Mouse (Mus musculus): ENCODE measurements around the gene Dnajb2.

Gene Dnajb2

DNA sequence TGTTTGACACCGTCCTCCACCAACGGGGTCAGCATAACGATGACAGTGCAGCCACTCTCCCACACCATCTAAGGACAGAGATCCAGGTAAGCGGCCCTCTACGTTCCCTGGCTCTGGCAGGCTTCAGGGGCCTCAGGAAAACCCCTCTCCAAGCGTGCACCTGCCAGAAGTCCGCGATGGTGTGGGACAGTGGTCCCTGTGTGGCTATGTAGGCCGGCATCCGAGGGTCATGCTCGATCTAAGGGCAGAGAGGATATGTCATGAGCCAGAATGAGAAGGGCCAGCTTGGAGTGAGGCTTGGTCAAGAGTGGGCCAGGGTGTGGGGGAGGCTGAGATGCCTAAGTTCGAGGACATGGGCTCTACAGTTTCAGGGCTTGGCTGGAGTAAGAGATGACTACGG is 16.1 kb downstream of the Dnajb2 start:
- DNase-seq: no peak

DNA sequence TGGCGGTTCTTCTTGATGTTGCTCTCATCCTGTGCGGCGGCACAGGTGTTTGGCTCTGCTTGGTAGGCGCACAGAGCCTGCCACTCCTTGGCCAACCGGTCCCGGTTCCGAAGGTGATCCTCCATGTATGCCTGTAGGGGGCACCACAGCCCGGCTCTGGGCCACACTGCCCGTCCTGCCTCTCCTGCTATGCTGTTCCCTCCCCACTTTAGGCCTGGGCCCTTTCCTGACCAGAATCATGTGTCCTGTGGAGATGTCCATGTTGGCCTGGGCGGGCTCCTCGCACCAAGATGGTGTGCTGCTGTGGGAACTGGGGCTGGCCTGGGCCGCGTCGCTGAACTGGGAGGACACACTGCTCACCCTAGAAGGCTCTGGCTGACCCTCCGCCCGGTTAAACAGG is 16.8 kb downstream of the Dnajb2 start:
- DNase-seq: no peak

DNA sequence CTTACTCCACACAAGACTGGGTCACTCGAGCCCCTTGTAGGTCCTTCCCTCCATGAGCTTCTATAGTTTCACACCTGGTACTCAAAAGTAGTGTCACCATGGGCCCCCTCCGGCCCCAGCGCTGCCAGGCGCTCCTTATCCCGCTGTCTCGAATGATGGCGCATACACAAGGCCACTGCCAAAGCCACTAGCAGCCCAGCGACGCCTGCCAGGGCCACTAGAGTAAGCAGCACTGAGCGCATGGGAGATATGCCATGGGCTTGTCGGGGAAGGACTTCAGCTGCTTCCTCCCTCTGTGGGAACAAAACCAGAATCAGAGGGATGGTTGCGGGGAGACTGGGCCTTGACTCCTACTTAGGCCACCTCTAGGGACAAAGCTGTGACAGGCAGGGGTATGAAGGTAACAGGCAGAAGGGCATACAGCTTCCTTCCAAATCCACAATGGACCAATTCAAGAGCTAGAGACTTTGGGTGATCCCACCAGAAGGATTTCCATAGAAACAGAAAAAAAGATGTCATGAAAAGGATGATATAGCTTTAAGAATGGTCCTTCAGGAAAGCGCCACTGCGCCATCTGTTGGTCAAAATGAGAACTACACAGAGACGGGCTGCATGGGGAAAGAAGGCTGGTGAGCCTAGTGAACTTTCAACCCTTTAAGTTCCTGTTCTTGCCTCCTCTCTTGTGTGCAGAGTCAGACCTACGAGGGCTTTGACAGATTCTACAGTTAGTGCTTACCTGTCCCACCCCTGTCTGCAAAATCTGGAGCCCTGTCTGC is 17.8 kb downstream of the Dnajb2 start:
- peak; percentile 87 for DNase-seq

DNA sequence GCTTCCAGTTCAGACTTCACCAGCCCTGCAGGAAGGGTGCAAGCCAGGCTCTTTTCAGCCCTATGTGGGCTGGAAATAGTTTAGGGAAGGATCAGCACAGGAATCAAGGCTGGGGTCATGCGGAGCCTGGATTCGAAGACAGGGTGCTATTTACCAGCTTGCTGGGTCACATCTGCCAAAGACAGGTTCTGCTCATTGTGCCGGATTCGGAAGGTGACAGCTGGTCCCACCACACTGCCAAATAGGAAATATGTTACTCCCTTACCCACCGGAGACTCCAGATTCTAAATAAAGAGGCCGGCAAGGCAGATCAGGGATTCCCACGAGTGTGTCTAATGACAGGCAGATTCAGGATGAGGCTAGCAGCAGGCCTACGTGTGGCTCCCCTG is 18.4 kb downstream of the Dnajb2 start:
- no peak for DNase-seq

DNA sequence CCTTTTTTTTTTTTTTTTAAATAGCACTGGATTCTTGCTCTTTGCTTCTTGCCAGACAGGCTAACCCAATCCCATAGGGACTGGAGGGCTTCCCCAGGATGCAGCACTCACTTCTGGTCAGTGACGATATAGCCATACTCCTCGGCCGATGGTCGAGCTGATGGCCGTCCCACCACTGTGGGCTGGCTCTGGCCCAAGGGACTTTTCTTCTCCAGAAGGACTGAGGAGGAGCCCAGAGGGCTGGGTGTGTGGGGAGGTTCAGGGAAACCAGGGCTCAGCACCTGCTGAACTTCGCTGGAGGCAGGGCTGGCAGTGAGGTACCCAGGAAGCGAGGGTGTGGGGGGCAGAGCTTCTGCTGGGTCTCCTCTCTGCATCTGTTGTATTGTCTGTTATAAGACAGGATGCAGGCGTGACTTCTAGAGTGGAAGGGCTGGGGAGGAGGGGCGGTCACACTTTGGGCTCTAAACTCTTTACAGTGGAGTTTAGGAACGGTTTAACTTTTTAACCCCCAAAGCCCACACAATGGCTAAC is 19.4 kb downstream of the Dnajb2 start:
- no peak for DNase-seq

DNA sequence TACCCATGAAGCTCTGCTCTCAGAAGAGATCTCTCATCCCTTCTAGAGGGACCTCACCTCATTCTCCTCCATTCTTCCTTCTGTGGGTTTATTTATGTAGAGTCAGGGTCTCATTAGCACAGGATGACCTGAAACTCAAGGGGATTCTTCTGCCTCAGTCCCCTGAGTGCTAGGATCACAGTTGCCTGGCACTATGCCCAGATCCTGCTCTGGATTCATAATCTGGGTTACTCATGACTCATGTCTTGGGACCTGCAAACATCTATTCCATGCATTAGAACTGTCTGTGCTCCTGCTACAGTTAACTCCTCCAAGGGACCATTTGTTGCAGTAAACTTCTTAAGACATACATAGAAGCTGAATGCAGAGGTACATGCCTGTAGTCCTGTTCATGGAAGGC is 25.1 kb downstream of the Dnajb2 start:
- no peak for DNase-seq

DNA sequence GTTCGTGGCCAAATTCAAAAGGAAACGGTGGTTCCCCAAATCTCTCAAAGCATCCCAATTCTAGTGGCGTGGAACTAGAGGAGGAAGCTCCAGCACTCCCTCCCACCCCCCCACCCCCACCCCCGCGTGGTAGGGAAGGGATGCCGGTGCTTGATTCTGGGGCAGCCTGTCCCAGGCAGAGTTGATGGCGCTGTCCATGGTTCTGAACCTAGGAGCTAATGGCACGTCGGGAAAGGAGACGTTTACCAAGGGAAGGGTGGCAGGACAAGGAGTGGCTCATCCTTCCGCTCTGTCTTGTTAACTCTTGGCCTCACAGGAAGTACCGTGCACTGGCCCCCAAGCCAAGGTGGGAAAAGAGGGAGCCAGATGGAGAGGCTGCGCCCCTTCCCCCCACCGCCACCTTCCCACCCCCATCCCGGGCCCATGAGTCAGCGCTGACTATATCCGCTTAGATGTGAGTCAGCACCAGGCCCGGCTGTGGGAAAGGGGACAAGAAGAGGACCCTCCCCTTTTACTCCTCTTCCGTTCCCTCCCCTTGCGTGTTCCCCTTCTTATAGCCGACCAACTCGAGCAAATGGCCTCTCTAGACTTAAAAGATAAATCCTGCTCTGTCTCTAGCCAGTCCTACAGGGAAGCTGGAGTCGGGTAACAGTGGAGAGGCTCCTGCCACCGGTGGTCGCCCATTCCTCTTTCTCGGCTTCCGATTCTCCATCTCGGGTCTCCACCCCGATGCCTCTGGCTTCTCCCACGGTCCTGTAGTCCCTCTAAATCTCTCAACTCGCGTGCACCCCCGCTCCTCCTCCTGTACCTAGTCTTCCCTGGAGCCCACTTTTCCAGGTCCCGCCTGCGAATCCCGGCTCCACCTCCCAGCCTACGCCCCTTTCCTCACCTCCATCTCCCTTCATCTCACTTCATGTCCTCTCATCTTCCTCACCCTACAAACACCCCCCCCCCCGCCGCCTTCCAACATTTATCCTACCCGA is 27.1 kb downstream of the Dnajb2 start:
- DNase-seq: peak; percentile 42

DNA sequence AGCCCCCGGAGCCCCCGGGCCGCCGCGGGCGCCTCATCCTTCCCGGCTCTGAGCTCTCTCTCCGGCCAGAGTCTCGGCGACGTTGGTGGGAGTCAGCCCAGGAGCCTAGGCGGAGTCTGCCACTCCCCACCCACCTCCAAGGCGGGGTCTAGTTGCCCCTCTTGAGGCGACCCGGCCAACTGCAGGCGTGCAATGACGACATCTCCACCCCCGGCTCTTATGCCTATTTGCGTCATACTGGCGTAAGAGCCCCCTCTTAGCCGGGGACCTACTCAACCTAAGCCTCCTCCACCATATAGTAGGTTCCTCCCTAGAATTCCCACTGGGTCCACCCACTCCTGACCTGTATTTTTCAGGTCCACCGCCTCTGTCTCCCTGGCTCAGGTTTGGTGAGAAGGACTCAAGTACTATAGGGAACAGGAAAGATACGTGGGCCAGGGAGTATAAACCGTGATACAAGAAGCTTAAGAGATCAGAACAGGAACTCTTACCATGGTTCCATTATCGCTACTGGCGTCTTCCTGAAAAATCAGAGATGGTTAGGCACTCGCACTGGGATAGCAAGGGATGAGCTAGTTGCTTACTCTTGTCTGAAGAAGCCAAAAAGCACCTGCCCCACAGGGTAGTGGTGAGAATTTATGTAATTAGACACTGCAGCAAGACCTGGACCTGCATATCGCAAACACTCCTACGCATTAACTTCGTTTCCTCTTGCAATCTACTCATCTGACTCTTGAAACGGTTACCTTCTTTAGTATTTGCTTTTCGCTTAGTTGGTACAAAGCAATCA is 28.1 kb downstream of the Dnajb2 start, which contains the start of gene Ptprn:
Gene Ptprn, minus strand, starts transcription at position 412 of the 790 bp plus-strand sequence.
- DNase-seq: no peak

DNA sequence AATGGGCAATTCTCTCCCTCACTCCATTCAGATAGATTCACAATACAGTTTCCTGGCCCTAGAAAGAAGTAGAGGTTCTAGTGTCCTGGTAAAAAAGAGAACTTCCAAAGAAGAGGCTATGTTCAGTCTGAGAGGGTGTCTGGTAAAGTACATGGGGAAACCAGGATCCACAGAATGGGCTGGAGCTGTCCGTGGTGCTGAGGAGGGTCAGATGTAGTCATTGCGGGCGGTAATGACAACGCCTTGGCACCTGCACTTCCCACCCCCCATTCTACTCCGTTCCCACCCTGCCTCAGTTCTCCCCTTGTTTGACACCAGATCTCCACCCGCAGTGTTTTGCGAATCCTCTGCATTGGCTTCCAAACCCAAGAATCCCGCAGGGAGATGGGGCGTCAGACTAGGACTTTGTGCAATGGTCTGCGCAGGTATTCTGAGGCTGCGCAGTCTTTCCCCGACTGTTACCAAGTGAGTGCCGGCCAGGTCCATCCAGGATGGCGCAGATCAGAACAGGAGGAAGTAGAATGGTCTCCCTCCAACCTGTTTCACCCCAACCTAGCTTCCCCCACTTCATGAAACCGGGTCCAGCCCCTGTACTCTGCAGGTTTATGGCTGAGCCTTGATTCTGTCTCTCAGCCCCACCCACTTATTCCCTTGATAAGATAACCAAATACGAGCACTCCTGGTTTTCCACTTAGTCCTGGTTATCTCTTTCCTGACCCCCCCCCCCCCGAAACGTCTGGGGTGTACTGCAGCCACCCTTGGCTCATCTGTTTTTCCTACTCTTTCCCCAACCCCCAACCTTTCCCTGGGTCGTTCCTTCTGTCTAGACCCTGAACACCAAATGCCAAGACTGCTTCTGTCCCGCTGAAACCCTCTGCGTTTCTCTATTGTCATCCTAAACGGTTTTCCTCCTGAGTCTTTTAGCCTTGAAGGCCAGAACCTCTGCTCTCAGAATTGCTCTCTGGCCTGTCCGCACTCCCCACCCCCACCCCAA is 41.3 kb downstream of the Dnajb2 start:
- peak; percentile 36 for DNase-seq

DNA sequence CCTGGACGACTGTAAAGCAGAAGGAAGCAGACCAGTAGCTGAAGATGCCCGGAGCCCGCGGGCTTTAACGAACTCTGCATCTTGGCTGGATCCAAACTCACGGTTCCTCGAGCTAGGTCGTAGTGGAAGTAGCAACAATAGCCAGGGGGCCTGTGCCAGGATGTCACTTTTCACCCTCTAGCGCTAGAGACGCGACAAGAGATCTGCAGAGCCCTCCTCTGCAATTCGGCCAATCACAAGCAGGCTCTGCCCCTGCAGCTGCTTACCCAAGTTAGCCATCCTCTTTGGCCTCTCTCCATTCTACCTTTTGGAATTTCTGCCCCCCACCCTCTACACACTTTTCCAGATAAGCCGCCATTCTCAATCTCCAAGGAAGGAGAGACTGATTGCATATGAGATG is 42.0 kb downstream of the Dnajb2 start, which contains the start of gene Resp18:
Gene Resp18, minus strand, starts transcription at position 188 of the 400 bp plus-strand sequence.
- DNase-seq: no peak

DNA sequence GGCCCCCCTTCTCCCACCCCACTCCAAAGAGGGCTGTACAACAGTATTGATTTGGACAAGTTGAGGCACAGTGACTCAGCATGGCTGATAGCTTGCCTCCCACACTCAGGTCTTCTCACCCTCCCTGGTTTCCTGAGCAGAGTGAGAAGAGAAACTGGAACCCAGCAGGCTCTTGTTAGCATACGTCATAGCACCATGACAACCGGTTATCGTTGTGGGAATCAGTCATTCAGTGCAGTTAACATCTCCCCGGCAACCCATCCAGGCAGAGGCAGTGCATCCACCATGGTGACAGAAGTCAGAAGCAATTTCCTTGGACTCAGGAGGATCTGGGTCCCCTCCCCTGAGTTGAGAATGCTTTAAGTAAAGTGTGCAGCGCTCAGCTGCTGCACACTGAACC is 46.8 kb downstream of the Dnajb2 start:
- DNase-seq: no peak

DNA sequence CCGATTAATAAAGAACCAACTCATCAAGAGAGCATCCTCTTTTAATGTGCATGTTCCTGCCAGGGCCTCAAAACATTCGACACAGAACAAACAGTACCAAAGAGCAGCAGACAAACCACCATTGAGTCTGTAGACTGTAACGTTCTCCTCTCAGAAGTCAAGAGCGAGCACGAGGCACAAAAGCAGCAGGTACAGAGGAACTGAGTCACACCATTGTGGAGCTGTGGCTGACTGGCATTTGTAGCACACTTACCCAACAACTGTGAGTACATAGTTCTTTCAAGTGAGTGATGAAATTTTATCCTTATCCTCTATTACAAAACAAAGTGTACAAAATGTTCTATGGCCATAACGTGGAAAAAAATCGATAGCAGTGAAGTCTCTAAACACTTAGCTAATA is 48.7 kb downstream of the Dnajb2 start:
- no peak for DNase-seq

DNA sequence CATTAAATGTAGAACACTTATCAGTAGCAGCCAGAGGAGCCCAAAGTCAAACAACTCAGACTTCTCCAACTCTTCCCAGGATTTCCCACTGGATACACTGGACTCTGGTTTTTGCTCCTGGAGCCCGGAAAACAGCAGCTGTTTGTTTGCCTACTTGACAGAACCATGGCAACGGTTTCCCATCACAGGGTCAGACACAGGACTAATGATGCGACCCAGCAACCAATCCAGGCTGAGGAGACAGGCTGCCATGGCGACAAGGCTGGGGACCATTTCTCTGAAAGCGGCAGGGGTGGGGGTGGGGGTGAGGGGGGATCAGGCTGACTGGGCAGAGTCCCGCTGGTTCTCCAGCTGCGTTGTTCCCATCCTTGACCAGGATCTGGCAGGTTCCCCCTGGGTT is 53.2 kb downstream of the Dnajb2 start:
- DNase-seq: no peak

DNA sequence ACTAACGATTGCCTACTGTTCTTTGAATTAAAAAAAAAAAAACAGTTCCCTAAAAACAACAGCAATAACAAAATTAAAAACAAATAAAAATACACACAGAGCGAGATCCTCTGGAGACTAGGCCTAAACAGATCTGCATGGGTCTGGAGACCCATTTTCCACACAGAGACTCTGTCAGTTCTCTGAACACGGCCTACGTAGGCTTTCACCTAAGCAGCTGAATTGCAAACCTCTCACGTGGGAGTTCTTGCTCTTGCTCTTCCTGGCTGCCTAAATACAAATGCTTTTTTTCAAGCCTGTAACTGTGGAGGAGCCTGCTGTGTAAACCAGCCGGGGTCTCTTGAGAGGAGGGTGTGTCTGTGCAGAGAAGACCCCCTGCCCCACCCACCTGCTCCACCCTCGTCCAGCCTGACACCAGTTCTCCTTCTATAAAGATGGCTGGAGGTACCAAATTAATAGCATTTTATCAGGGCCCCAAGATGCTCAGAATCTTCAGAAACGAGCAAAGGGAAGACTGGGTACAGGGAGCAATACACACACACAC is 53.8 kb downstream of the Dnajb2 start:
- DNase-seq: no peak

DNA sequence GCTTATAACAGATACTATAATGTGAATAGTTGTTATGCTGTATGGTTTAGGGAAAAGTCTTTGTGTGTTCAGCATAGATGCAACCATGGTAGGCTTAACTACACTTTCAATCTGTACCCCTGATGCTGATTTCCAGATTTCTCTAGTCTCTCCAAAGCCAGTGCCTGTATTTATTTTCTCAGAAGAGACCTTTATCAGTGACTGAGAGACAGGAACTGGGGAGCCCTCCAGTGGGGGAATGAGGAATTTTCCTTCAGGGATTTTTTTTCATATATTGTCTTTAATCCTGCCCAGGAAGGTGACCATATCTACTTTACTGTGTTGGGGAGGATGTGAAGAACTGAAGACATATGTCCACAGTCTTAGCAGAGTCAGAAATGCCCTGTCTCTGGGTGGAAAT is 54.4 kb downstream of the Dnajb2 start:
- peak; percentile 56 for DNase-seq

DNA sequence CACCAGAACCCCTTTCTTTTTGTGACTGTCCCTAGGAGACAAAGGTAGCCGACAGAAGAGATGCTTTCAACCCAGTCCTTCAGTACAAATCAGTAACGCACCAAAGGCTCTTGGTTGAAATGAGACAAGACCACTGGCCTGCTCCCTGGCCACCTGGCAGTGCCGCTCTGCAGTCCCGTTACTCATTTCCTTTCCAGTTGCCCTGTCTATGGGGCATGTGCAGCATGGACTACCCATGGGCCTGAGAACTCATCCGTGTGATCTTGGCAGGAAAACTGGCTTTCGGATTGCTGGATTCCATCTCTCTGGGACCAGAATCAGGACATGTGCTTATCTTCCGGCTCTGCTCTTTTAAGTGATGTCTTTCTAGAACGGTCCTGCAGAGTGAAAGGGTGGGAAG is 55.1 kb downstream of the Dnajb2 start:
- DNase-seq: no peak

DNA sequence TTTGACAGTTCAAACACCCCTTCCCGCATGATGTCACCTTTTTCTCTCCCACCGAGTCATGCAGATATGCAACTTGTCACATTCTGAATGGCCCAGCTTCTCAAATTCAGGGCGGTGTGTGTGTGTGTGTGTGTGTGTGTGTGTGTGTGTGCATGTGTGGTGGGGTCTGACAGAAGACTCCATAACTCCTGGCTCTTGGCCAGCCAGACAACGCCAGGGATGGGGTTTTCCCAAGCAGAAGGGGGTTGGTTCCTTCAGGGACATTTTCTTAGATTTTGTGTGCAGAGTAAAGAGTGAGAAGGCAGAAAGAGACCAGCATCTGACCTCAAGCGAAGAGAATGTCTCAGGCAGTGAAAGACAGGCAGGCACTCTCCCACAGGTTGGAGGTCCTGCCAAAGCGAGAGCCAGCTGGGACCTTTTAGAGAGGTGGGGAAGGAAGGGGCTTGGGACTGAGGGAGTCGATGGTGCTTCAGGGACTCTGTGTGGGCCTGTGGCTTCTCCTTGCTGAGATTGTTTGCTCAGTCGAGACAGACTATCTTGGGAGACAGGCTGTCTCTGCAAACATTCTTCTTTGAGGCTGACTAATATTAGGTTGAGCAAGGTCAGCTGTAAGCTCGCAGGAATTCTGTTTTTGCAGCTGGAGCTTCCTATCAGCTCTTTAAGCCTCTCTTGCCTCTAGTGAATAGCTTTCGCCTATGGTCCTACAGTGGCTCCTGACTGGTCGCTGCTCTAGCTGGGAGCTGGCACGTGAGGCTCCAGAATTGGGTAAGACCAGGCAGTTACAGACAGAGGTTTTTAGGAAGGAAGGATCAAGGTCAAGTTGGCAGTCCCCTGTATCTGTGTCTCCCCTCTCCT is 56.5 kb downstream of the Dnajb2 start:
- DNase-seq: no peak

DNA sequence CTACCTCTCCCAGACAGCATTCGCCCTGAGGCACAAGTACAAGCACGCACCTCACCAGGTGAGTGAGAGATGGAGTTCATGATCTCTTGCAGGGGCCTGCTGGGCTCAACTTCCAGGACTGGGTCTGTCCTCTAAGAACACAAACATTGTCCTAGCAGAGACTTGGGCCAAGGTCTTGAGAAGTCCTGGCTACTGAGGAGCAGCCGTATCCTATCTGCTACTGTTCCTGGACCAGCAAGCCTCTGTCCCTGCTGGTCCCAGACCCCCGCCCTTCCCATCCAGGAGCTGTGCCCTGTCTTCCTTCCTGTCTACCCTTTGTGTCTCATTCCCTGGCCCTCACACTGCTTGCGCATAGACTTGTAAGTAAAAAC is 57.1 kb downstream of the Dnajb2 start:
- DNase-seq: no peak

DNA sequence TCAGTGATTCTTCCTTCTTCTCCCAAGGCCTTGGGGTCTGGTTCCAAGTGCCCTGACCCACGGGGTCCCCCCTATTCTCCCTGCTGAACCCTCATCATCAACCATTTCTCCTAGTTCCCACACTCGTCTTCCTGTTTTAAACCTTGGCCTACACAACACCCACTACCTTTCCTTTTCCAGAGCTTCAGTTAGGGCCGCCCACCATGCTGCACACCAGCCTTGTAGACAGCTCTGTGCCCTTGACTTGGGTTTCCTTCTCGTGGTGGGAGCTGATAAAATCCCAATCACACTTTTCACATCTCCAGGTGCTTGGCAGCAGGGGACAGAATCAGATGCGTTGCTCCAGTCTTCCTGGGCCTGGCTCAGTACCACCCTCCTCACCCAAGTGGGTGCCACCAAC is 58.1 kb downstream of the Dnajb2 start:
- no peak for DNase-seq

Measured in kidney, adult 9 months (tissue).